Mouse (Mus musculus) megakaryocyte, embryonic 14.5 days (primary cell): ENCODE data around the gene Noxo1.

Experiments used
- FLI1 ChIP-seq: IDR thresholded peaks from 2 replicates; pipeline ENCODE4 v1.6.1; 2012; ENCODE audit warnings: low read length, inconsistent platforms, mixed read lengths
- GATA1 ChIP-seq: IDR thresholded peaks from 3 replicates; pipeline ENCODE4 v1.6.1; 2012; ENCODE audit warnings: mixed read lengths, low read length, inconsistent platforms, borderline replicate concordance

GRCm38 (mm10) chr17:24715556-24715955 lies 19.5 kb downstream of the Noxo1 start:
- TF ChIP-seq GATA1, result no peak
- TF ChIP-seq FLI1, result no peak
